Mouse (Mus musculus) induced T-regulatory cell, adult 2 months (primary cell): ENCODE measurements around the gene Pik3cg.

ENCODE experiments used
- DNase-seq: peaks from one replicate; pipeline ENCODE4 v3.0.0-alpha.2; 2012; ENCODE audit warnings: low read depth

Pik3cg gene

GRCm38 (mm10) chr12:32143151-32143550, 65.3 kb downstream of the Pik3cg start:
- no peak for DNase-seq

DNA sequence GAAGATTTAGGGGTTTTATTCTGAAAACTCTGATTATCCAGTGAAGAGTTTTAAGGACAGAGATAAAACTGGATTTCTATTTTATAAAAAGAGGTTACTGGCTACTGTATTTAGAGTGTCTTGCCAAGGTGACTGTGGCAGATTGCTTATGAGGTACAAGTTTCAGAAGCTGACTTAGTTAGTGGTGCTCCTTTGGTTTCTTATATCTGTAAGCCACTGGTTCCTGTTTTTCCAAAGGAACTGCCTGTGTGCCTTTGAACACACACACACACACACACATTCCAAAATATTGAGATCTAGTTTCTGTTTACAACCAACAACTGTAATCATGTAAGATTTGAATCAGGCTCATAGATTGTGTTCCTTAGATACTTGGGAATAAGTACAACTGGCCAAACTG, 66.7 kb downstream of the Pik3cg start:
- no peak for DNase-seq

- no peak for DNase-seq
These were observed 69.6 kb downstream of the Pik3cg start for GRCm38 (mm10) chr12:32138831-32139230.

GRCm38 (mm10) chr12:32138362-32138761, 70.1 kb downstream of the Pik3cg start:
- no peak for DNase-seq

GRCm38 (mm10) chr12:32137542-32137941, 70.9 kb downstream of the Pik3cg start:
- no peak for DNase-seq

DNA sequence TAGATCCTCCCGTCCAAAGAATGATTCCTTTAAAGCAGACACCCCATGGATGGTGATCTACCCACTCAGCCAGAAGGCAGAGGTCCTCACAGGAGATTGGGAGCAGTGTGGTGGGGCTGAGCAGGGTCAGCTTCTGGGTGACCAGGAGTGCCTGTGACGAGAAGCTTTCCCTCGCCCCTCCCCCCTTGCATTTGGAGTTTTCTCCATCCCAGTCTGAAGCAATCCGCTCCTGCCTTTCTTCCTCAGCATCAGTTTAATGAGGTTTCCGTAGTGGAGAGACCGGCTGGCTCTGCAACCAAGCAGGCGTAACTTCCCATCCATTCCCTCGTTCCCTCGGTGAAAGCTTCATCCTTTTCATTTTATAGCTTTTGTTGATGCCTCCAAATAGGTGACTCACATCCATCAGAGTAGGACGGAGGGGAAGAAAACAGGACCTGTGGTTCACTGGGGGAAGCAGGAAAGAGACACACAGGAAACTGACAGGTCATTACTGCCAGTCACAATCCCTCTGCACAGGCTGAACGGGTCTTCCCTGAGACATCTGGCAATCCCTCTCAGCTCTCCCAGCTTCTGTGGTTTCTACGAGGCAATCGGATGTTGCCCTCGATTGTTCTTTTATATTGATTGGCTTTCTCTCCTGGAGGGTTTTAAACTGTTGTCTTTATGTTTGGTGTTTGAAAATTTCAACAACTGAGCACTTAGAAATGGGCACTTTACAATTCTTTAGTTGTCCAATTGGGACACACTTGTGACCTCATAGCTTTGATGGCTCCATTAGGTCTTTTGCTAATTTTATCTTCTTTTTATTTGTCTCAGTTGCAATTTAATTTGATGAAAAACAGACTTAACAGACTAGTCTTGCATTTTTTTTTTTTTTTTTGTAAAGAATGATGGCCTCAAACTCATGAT, 80.6 kb downstream of the Pik3cg start:
- no peak for DNase-seq

- DNase-seq, result no peak
These were observed 81.3 kb downstream of the Pik3cg start for GRCm38 (mm10) chr12:32127158-32127557.

- DNase-seq, result no peak
These were observed 84.0 kb downstream of the Pik3cg start for GRCm38 (mm10) chr12:32124456-32124855.

GRCm38 (mm10) chr12:32124030-32124429, 84.4 kb downstream of the Pik3cg start:
- no peak for DNase-seq

DNA sequence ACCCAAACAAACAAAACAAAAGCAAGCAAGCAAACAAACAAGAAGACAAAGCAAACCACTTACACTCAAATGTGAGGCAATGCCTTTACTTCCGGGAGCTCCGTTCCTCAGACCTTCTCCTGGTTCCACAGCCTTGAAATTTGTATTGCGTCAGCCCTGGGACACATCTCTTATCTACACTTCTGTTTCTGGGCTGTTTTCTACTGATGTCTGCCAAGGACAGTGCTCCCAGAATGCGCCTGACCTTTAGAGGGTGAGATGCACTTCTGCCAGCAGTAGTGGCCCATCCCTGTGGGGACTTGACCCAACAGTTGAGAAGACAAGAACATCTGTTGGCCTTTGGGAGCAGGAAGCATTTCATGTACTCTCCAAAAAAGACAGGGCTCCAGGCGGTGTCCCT, 84.9 kb downstream of the Pik3cg start:
- DNase-seq, result no peak
